Mouse (Mus musculus) neural tube, embryonic 14.5 days (tissue): ENCODE measurements around the gene Kbtbd6. TPM values are rescaled to one million over a fixed set of nuclear protein-coding genes. Genes with fewer than 3 reads are reported as not detected.

Experiments
- ATAC-seq: fragments of 200-750 bp; cut with Nextera tagmentation; 2 replicates; pipeline ENCODE4 v1.8.0; 2017; ENCODE audit warnings: low read depth, mild to moderate bottlenecking, moderate TSS enrichment, moderate library complexity
- H3K27ac ChIP-seq: fragments of 300-500 bp; sonication (generic); 2 replicates; pipeline ENCODE4 v1.5.1; 2014; ENCODE audit warnings: low read depth, mild to moderate bottlenecking, control low read depth, low read length, moderate library complexity, mixed read lengths
- H3K27me3 ChIP-seq: fragments of 300-500 bp; sonication (generic); 2 replicates; pipeline ENCODE4 v1.6.1; 2014; ENCODE audit warnings: low read length; ENCODE audit not compliant: control insufficient read depth, insufficient read depth
- H3K36me3 ChIP-seq: fragments of 300-500 bp; sonication (generic); 2 replicates; pipeline ENCODE4 v1.6.1; 2014; ENCODE audit warnings: low read length, mixed read lengths; ENCODE audit not compliant: control insufficient read depth, insufficient read depth
- H3K4me1 ChIP-seq: fragments of 300-500 bp; sonication (generic); 2 replicates; pipeline ENCODE4 v1.6.1; 2014; ENCODE audit warnings: low read length; ENCODE audit not compliant: control insufficient read depth, insufficient read depth
- H3K4me2 ChIP-seq: fragments of 300-500 bp; sonication (generic); 2 replicates; pipeline ENCODE4 v1.6.1; 2014; ENCODE audit warnings: mild to moderate bottlenecking, low read depth, low read length, control low read depth
- H3K4me3 ChIP-seq: fragments of 300-500 bp; sonication (generic); 2 replicates; pipeline ENCODE4 v1.5.1; 2014; ENCODE audit warnings: low read depth, low read length, control low read depth, mixed read lengths
- H3K9ac ChIP-seq: fragments of 300-500 bp; sonication (generic); replicated peaks from 2 replicates; pipeline ENCODE4 v1.6.1; 2014; ENCODE audit warnings: low read depth, mild to moderate bottlenecking, control low read depth, low read length, mixed read lengths
- H3K9me3 ChIP-seq: fragments of 300-500 bp; sonication (generic); 2 replicates; pipeline ENCODE4 v1.6.1; 2016; ENCODE audit warnings: low read length; ENCODE audit not compliant: control insufficient read depth
- WGBS: fragments of 180-500 bp; shearing (Covaris S2); extraction: QIAGEN DNeasy Blood & Tissue Kit; methylation state at CpG from one replicate; pipeline ENCODE4 v1.1.7; 2014; 5-methylcytosine and 5-hydroxymethylcytosine counted together
- polyA plus RNA-seq: library from polyadenylated mRNA; unstranded; fragments of >200 nt; fragmentation: Nextera tagmentation; extraction: Ambion mirVana; gene quantifications from 2 replicates; pipeline ENCODE4 v1.2.1, GENCODE M21; 2014

Gene Kbtbd6
- polyA plus RNA-seq, 1 experiment from 2014 or later, result 0.87 TPM

GRCm38 (mm10) chr14:79467621-79468020 is 16.0 kb downstream of the Kbtbd6 start:
- no peak overlapping the region for H3K9ac ChIP-seq
- no peaks in the 10 kb centered on the region for H3K27me3 ChIP-seq
- H3K4me1 ChIP-seq, result no peaks in the 10 kb centered on the region
- H3K9me3 ChIP-seq, result no peaks in the 10 kb centered on the region
- peaks cover 70% of the 10 kb centered on the region for H3K36me3 ChIP-seq
- ATAC-seq, result no peak
- WGBS, result 33% methylated on average over 3 of the region's 3 CpGs
- no peak overlapping the region for H3K27ac ChIP-seq
- H3K4me3 ChIP-seq, result no peak overlapping the region
- H3K4me2 ChIP-seq, result no peak overlapping the region

GRCm38 (mm10) chr14:79473384-79473783 is 21.7 kb downstream of the Kbtbd6 start:
- no peak overlapping the region for H3K27ac ChIP-seq
- no peaks in the 10 kb centered on the region for H3K9me3 ChIP-seq
- no peaks in the 10 kb centered on the region for H3K27me3 ChIP-seq
- H3K4me3 ChIP-seq, result no peak overlapping the region
- H3K4me2 ChIP-seq, result no peak overlapping the region
- H3K9ac ChIP-seq, result no peak overlapping the region
- H3K36me3 ChIP-seq, result peaks cover 49% of the 10 kb centered on the region
- WGBS, result 98% methylated on average over 2 of the region's 2 CpGs
- no peaks in the 10 kb centered on the region for H3K4me1 ChIP-seq
- no peak for ATAC-seq

- under 1% methylated on average over 77 of the region's 96 CpGs for WGBS
- Histone ChIP-seq H3K9me3 (no peaks in the 10 kb centered on the region), H3K9ac (peak within 1 kb of the TSS; percentile 94), H3K27me3 (no peaks in the 10 kb centered on the region; the same call in 1 of the 2 replicates), H3K4me3 (peak within 1 kb of the TSS; percentile 93), H3K4me2 (peak within 1 kb of the TSS; percentile 68), H3K27ac (peak within 1 kb of the TSS; percentile 99), H3K4me1 (peaks cover 25% of the 10 kb centered on the region), H3K36me3 (no peaks in the 10 kb centered on the region)
- ATAC-seq, result peak; percentile 78
These were observed 29.1 kb downstream of the Kbtbd6 start, which contains the start of gene Elf1 for GRCm38 (mm10) chr14:79480624-79481338. Gene Elf1 (plus strand): TSS chr14:79481194.

GRCm38 (mm10) chr14:79481339-79482151 is 29.9 kb downstream of the Kbtbd6 start, which contains the start of gene Wbp4:
Gene Wbp4 (minus strand): TSS chr14:79481520.
- ATAC-seq, result peak; percentile 94
- H3K4me2 ChIP-seq, result peak within 1 kb of the TSS; percentile 68
- no peaks in the 10 kb centered on the region for H3K9me3 ChIP-seq
- H3K36me3 ChIP-seq, result no peaks in the 10 kb centered on the region
- H3K27ac ChIP-seq, result peak within 1 kb of the TSS; percentile 99
- peak within 1 kb of the TSS; percentile 93 for H3K4me3 ChIP-seq
- peak within 1 kb of the TSS; percentile 94 for H3K9ac ChIP-seq
- peaks cover 25% of the 10 kb centered on the region for H3K4me1 ChIP-seq
- WGBS, result under 1% methylated on average over 79 of the region's 86 CpGs
- H3K27me3 ChIP-seq, result no peaks in the 10 kb centered on the region; the same call in 1 of the 2 replicates

- Histone ChIP-seq H3K4me1 (peaks cover 25% of the 10 kb centered on the region), H3K9me3 (no peaks in the 10 kb centered on the region), H3K9ac (peak overlapping the region; percentile 61), H3K27me3 (no peaks in the 10 kb centered on the region; the same call in 1 of the 2 replicates), H3K36me3 (no peaks in the 10 kb centered on the region), H3K27ac (peak overlapping the region; percentile 99), H3K4me3 (peak overlapping the region; percentile 93), H3K4me2 (peak overlapping the region; percentile 68)
- ATAC-seq, result no peak
- under 1% methylated on average over 11 of the region's 11 CpGs for WGBS
These were observed 30.6 kb downstream of the Kbtbd6 start for GRCm38 (mm10) chr14:79482251-79482661.

- 20% methylated on average over 15 of the region's 15 CpGs for WGBS
- H3K36me3 ChIP-seq, result no peaks in the 10 kb centered on the region
- no peak for ATAC-seq
- peak overlapping the region; percentile 61; the same call in 1 of the 2 replicates for H3K9ac ChIP-seq
- H3K9me3 ChIP-seq, result no peaks in the 10 kb centered on the region
- H3K27ac ChIP-seq, result peak overlapping the region; percentile 99
- peak overlapping the region; percentile 93 for H3K4me3 ChIP-seq
- H3K4me1 ChIP-seq, result peaks cover 25% of the 10 kb centered on the region
- peak overlapping the region; percentile 68 for H3K4me2 ChIP-seq
- H3K27me3 ChIP-seq, result no peaks in the 10 kb centered on the region; the same call in 1 of the 2 replicates
These were observed 31.2 kb downstream of the Kbtbd6 start for GRCm38 (mm10) chr14:79482747-79483355.

- WGBS, result 80% methylated on average over 8 of the region's 8 CpGs
- no peaks in the 10 kb centered on the region for H3K36me3 ChIP-seq
- no peaks in the 10 kb centered on the region for H3K9me3 ChIP-seq
- no peak overlapping the region for H3K9ac ChIP-seq
- H3K27ac ChIP-seq, result no peak overlapping the region
- no peak overlapping the region; the same call in 1 of the 2 replicates for H3K4me3 ChIP-seq
- H3K4me1 ChIP-seq, result peaks cover 25% of the 10 kb centered on the region
- no peak overlapping the region for H3K4me2 ChIP-seq
- ATAC-seq, result no peak
- H3K27me3 ChIP-seq, result no peaks in the 10 kb centered on the region; the same call in 1 of the 2 replicates
These were observed 32.0 kb downstream of the Kbtbd6 start for GRCm38 (mm10) chr14:79483611-79484120.

- Histone ChIP-seq H3K4me2 (peak overlapping the region; percentile 52; the same call in 1 of the 2 replicates), H3K36me3 (no peaks in the 10 kb centered on the region), H3K27ac (no peak overlapping the region), H3K9ac (no peak overlapping the region), H3K4me1 (peaks cover 16% of the 10 kb centered on the region), H3K4me3 (peak overlapping the region; percentile 32; the same call in 1 of the 2 replicates), H3K9me3 (no peaks in the 10 kb centered on the region), H3K27me3 (no peaks in the 10 kb centered on the region)
- ATAC-seq, result no peak
- WGBS, result 24% methylated on average over 8 of the region's 8 CpGs
These were observed 35.0 kb downstream of the Kbtbd6 start for GRCm38 (mm10) chr14:79486617-79486992.
